ENCODE assay signal across 13 mouse cellular contexts in the genomic region with DNA sequence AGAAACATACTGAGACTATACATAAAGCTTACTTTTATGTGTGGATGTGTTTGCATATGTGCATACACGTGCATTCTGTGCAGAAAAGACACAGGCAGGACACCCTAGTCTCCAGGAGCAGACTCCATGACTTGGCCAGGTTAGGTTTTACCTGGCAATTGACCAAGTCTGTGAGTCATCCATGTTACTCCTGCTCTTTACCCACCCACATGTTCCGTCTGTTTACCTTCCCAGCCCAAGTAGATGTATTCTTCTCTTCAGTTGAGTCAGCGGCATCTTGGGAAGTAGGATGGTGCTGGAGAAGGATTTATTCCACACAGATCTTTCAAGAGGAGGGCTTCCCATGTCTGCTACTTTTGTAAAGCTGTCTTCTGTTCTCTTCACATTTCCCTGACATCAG. TPM values are rescaled to one million over a fixed set of nuclear protein-coding genes. Genes with fewer than 3 reads are reported as not detected.
A peak's percentile ranks its signal among the peaks of the same experiment; 100 is the strongest.
DNase-seq lines count a peak whose midpoint lies in the region; ATAC-seq lines count a peak whose summit lies in the region.
"Had no signal": no experiment of that assay in that cellular context is flagged by ENCODE, and none has a peak within 500 bp of the region (broad histone marks: within the 10 kb centered on the region; RNA-seq: fewer than 3 reads in every experiment).

No protein-coding gene starts in this region.

- no peaks in the 10 kb centered on the region for H3K27me3 ChIP-seq in hindbrain, embryonic 13.5 days
- H3K27me3 ChIP-seq: forebrain, embryonic 13.5 days; heart, embryonic 15.5 days; neural tube, embryonic 12.5 days had no signal

- H3K4me1 ChIP-seq in hindbrain, embryonic 13.5 days (replicated peaks), result no peaks in the 10 kb centered on the region
- H3K4me1 ChIP-seq: forebrain, embryonic 13.5 days; neural tube, embryonic 12.5 days had no signal

- intact Hi-C loops in left cerebral cortex, postnatal 14 days (cut with DNase I), result no loop called here

- ATAC-seq in hindbrain, embryonic 13.5 days (ENCODE audit: low FRiP score), result no peak
- ATAC-seq: forebrain, embryonic 13.5 days had no signal

- no peaks in the 10 kb centered on the region for H3K9me3 ChIP-seq in hindbrain, embryonic 13.5 days
- H3K9me3 ChIP-seq: forebrain, embryonic 13.5 days; G1E; heart, embryonic 15.5 days; neural tube, embryonic 12.5 days had no signal

- no peak overlapping the region for H3K4me2 ChIP-seq in hindbrain, embryonic 13.5 days
- H3K4me2 ChIP-seq: forebrain, embryonic 13.5 days; heart, embryonic 15.5 days; neural tube, embryonic 12.5 days had no signal

- peak; percentile 38 for DNase-seq in adrenal gland, adult 2 months
- no peak for DNase-seq in adrenal gland, postnatal 14 days
- peak; percentile 26 to 56 for DNase-seq in layer of hippocampus, adult 18-20 months (ENCODE audit: low spot score in 2 of 2)
- DNase-seq in layer of hippocampus, postnatal 36 days, result no peak
- DNase-seq in brain, adult 2 months (ENCODE audit: low read depth, low spot score), result peak; percentile 93
- DNase-seq in left cerebral cortex, postnatal 14 days (ENCODE audit: low spot score in 2 of 2), result peak; percentile 25 to 44
- DNase-seq in kidney, adult 18-20 months, result no peak
- DNase-seq: thymus, postnatal 4 days had no signal

- H3K36me3 ChIP-seq in hindbrain, embryonic 13.5 days, result peaks cover 90% of the 10 kb centered on the region

- H3K4me3 ChIP-seq in hindbrain, embryonic 13.5 days, result no peak overlapping the region
- H3K4me3 ChIP-seq: forebrain, embryonic 13.5 days; heart, embryonic 15.5 days; neural tube, embryonic 12.5 days had no signal

- H3K9ac ChIP-seq in hindbrain, embryonic 13.5 days, result no peak overlapping the region
- H3K9ac ChIP-seq: forebrain, embryonic 13.5 days; heart, embryonic 15.5 days; neural tube, embryonic 12.5 days had no signal

- WGBS in hindbrain, embryonic 13.5 days, result 93% methylated on average over 3 of the region's 3 CpGs

- no peak overlapping the region for H3K27ac ChIP-seq in hindbrain, embryonic 13.5 days
- H3K27ac ChIP-seq: forebrain, embryonic 13.5 days; neural tube, embryonic 12.5 days had no signal

RNA-seq across cellular contexts. Expression of a gene that starts 27.2 kb away (rescaled TPM):
- total RNA-seq in adrenal gland, adult 2 months (2021), result 10 to 100 TPM; 16.4 to 21.6 TPM
- polyA plus RNA-seq in adrenal gland, adult 2 months (2012; rRNA removed), result 3.3 and 3.7 TPM in 2 replicates
- total RNA-seq in adrenal gland, postnatal 14 days (2021), result 25.3 and 26.3 TPM in 2 replicates
- 10 to 100 TPM; 10.3 to 11.0 TPM for total RNA-seq in layer of hippocampus, adult 18-20 months (2021)
- total RNA-seq in layer of hippocampus, postnatal 36 days (2021), result 10 to 100 TPM; 12.5 to 12.7 TPM
- 10 to 100 TPM; 14.4 to 20.0 TPM for total RNA-seq in left cerebral cortex, postnatal 14 days (2021)
- 49.1 and 54.1 TPM in 2 replicates for polyA plus RNA-seq in hindbrain, embryonic 13.5 days (2015; fragmentation: Nextera tagmentation; extraction: Ambion mirVana)

Comparison
In these comparisons a context has a peak if more than half of its experiments do, and no peak if none do; other contexts are left out.
1. DNase-seq: peak in adrenal gland, adult 2 months (single experiment), layer of hippocampus, adult 18-20 months (2 of 2), brain, adult 2 months (single experiment) and left cerebral cortex, postnatal 14 days (2 of 2); none in adrenal gland, postnatal 14 days (single experiment), layer of hippocampus, postnatal 36 days (0 of 2) and kidney, adult 18-20 months (single experiment).